Mouse (Mus musculus) heart, embryonic 11.5 days (tissue): ENCODE data around the gene Cacul1. TPM values are rescaled to one million over a fixed set of nuclear protein-coding genes. Genes with fewer than 3 reads are reported as not detected.
A peak's percentile ranks its signal among the peaks of the same experiment; 100 is the strongest.

Source experiments
- ATAC-seq: fragments of 200-750 bp; cut with Nextera tagmentation; replicated peaks from 2 replicates; pipeline ENCODE4 v1.8.0; 2017; ENCODE audit warnings: moderate library complexity; ENCODE audit not compliant: insufficient number of reproducible peaks, low FRiP score, low TSS enrichment
- H3K27ac ChIP-seq: fragments of 300-500 bp; sonication (generic); 2 replicates; pipeline ENCODE4 v1.5.1; 2014; ENCODE audit warnings: mild to moderate bottlenecking, low read depth, low read length
- H3K27me3 ChIP-seq: fragments of 300-500 bp; sonication (generic); 2 replicates; pipeline ENCODE4 v1.6.1; 2014; ENCODE audit warnings: mild to moderate bottlenecking, low read length, mixed read lengths; ENCODE audit not compliant: control insufficient read depth, insufficient read depth
- H3K36me3 ChIP-seq: fragments of 300-500 bp; sonication (generic); 2 replicates; pipeline ENCODE4 v1.6.1; 2014; ENCODE audit warnings: mild to moderate bottlenecking, low read length, moderate library complexity, mixed read lengths; ENCODE audit not compliant: control insufficient read depth, insufficient read depth
- H3K4me1 ChIP-seq: fragments of 300-500 bp; sonication (generic); 2 replicates; pipeline ENCODE4 v1.6.1; 2014; ENCODE audit warnings: low read length; ENCODE audit not compliant: control insufficient read depth, insufficient read depth
- H3K4me2 ChIP-seq: fragments of 300-500 bp; sonication (generic); 2 replicates; pipeline ENCODE4 v1.6.1; 2014; ENCODE audit warnings: mild to moderate bottlenecking, moderate library complexity
- H3K4me3 ChIP-seq: fragments of 300-500 bp; sonication (generic); 2 replicates; pipeline ENCODE4 v1.5.1; 2014; ENCODE audit warnings: low read depth, low read length
- H3K9ac ChIP-seq: fragments of 300-500 bp; sonication (generic); 2 replicates; pipeline ENCODE4 v1.6.1; 2014; ENCODE audit warnings: mild to moderate bottlenecking, low read depth, low read length, moderate library complexity
- H3K9me3 ChIP-seq: fragments of 300-500 bp; sonication (generic); replicated peaks from 2 replicates; pipeline ENCODE4 v1.6.1; 2016; ENCODE audit warnings: low read length; ENCODE audit not compliant: control insufficient read depth
- WGBS: fragments of 180-500 bp; shearing (Covaris S2); extraction: QIAGEN DNeasy Blood & Tissue Kit; methylation state at CpG from one replicate; pipeline ENCODE4 v1.1.7; 2014; ENCODE audit not compliant: insufficient replicate concordance; 5-methylcytosine and 5-hydroxymethylcytosine counted together
- polyA plus RNA-seq: library from polyadenylated mRNA; unstranded; fragments of >200 nt; fragmentation: Nextera tagmentation; extraction: Ambion mirVana; gene quantifications from 2 replicates; pipeline ENCODE4 v1.2.1, GENCODE M21; 2014

Gene Cacul1
- polyA plus RNA-seq, 1 experiment from 2014 or later = 22.5 TPM

DNA sequence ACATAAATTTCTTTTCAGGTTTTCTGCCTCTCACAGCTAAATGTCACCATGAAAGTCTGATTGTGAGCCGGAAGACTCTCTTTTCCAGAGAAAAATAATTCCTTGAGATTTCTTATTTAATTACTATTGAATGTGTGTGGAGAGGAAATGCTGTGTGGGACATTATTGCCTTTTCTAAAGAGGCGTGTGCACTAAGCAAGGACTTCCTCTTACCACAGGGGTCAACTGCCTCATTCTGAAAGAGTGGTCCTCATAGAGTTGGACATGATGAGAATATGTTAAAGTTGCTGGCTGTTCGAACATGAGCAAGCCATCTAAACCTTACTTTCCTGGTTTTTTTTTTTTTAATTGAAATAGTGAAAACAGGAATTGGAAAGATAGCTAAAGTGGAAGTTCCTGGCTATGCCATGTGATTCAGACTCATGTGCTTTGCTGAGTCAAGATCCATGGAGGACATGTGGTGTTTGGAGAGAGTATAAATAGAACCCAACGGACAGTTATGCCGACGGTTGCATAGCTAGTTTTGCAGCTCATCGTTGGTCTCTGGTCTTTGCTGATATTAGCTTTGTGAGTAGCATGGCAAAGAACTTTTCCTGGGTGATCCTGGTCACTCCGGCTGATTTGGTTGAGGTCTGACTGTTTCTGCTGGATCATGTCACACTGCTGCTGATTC is 17.3 kb upstream of the Cacul1 start:
- no peaks in the 10 kb centered on the region for H3K4me1 ChIP-seq
- ATAC-seq = no peak
- no peaks in the 10 kb centered on the region for H3K9me3 ChIP-seq
- no peaks in the 10 kb centered on the region for H3K36me3 ChIP-seq
- H3K4me2 ChIP-seq = no peak overlapping the region
- H3K27ac ChIP-seq = no peak overlapping the region
- no peaks in the 10 kb centered on the region for H3K27me3 ChIP-seq
- no peak overlapping the region for H3K9ac ChIP-seq
- WGBS = 78% methylated on average over 8 of the region's 8 CpGs
- no peak overlapping the region for H3K4me3 ChIP-seq

- Histone ChIP-seq H3K36me3 (no peaks in the 10 kb centered on the region), H3K4me3 (no peak overlapping the region), H3K4me2 (no peak overlapping the region), H3K27ac (no peak overlapping the region), H3K9me3 (no peaks in the 10 kb centered on the region), H3K4me1 (no peaks in the 10 kb centered on the region), H3K27me3 (no peaks in the 10 kb centered on the region), H3K9ac (no peak overlapping the region)
- ATAC-seq = no peak
- WGBS = 79% methylated on average over 2 of the region's 2 CpGs
Measured at GRCm38 (mm10) chr19:60589646-60590045, 8.8 kb upstream of the Cacul1 start.

GRCm38 (mm10) chr19:60586652-60587051 is 5.8 kb upstream of the Cacul1 start:
- H3K27ac ChIP-seq = no peak overlapping the region

GRCm38 (mm10) chr19:60583201-60583600 is 2.4 kb upstream of the Cacul1 start:
- H3K27me3 ChIP-seq = no peaks in the 10 kb centered on the region
- H3K4me1 ChIP-seq = peaks cover 6% of the 10 kb centered on the region; the same call in 1 of the 2 replicates
- WGBS = 97% methylated on average over 2 of the region's 2 CpGs
- no peak overlapping the region for H3K4me2 ChIP-seq
- ATAC-seq = no peak
- H3K4me3 ChIP-seq = no peak overlapping the region
- no peaks in the 10 kb centered on the region for H3K9me3 ChIP-seq
- no peaks in the 10 kb centered on the region for H3K36me3 ChIP-seq
- no peak overlapping the region for H3K27ac ChIP-seq
- no peak overlapping the region for H3K9ac ChIP-seq

More at GRCm38 (mm10) chr19:60586652-60587051, 5.8 kb upstream of the Cacul1 start:
- Histone ChIP-seq H3K36me3 (no peaks in the 10 kb centered on the region), H3K4me2 (no peak overlapping the region), H3K9me3 (no peaks in the 10 kb centered on the region), H3K9ac (no peak overlapping the region), H3K27me3 (no peaks in the 10 kb centered on the region), H3K4me1 (no peaks in the 10 kb centered on the region), H3K4me3 (no peak overlapping the region)
- WGBS = 59% methylated on average over 5 of the region's 5 CpGs
- no peak for ATAC-seq

GRCm38 (mm10) chr19:60581377-60582290 is 809 bp upstream of the Cacul1 start:
- Histone ChIP-seq H3K4me2 (peak overlapping the region; percentile 65), H3K27ac (peak overlapping the region; percentile 54), H3K4me3 (peak overlapping the region; percentile 99), H3K4me1 (peaks cover 6% of the 10 kb centered on the region; the same call in 1 of the 2 replicates), H3K9ac (peak overlapping the region; percentile 63; the same call in 1 of the 2 replicates), H3K9me3 (no peaks in the 10 kb centered on the region), H3K27me3 (no peaks in the 10 kb centered on the region), H3K36me3 (no peaks in the 10 kb centered on the region)
- ATAC-seq = peak; percentile 26
- WGBS = 43% methylated on average over 4 of the region's 4 CpGs

DNA sequence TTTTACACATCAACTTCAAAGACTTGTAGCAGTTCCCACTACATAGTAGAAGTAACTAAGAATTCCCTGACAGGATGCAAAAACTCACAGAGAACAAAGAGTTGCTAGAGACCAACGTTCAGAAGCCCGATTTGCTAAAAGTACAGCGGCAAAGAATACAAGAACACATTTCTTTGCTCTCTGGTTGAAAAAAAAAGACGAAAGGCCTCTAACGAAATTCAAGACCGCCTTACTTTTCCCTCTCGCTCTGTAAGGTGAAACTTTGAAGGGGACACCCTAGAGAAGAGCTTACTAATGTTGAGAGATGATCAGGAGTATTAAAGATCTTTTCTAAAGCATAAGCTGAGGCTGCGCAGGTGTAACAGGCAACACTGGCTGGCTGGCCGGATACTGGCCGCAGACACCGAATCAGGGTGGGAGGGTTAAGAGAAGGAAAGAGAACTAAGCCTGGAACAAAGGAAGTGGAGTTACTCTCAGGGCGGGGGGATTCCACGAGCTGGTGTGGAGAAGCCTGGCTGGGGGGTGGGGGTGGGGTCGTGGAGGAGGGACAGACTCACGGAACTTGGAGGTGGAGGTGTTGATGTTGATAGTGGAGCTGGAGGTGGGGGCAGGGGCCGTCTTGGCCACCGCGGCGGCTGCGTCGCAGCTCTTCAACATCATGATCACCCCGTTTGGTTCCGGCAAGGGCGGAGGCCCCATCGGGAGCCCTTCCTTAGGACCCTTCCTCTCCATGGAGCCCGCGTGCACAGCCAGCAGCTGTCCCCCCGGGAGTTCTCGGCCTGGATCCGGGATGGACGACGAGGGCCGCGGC is 849 bp downstream of the Cacul1 start:
- H3K4me2 ChIP-seq = peak overlapping the region; percentile 91
- peak overlapping the region; percentile 91 for H3K27ac ChIP-seq
- peak overlapping the region; percentile 76 for H3K9ac ChIP-seq
- ATAC-seq = peak; percentile 37
- H3K27me3 ChIP-seq = no peaks in the 10 kb centered on the region
- H3K9me3 ChIP-seq = no peaks in the 10 kb centered on the region
- peaks cover 6% of the 10 kb centered on the region; the same call in 1 of the 2 replicates for H3K4me1 ChIP-seq
- WGBS = under 1% methylated on average over 33 of the region's 34 CpGs
- H3K36me3 ChIP-seq = no peaks in the 10 kb centered on the region
- H3K4me3 ChIP-seq = peak overlapping the region; percentile 99

- H3K27me3 ChIP-seq = no peaks in the 10 kb centered on the region
- H3K9ac ChIP-seq = no peak overlapping the region
- H3K4me3 ChIP-seq = no peak overlapping the region
- peaks cover 6% of the 10 kb centered on the region; the same call in 1 of the 2 replicates for H3K4me1 ChIP-seq
- ATAC-seq = no peak
- H3K9me3 ChIP-seq = no peaks in the 10 kb centered on the region
- no peaks in the 10 kb centered on the region; the same call in 1 of the 2 replicates for H3K36me3 ChIP-seq
- H3K4me2 ChIP-seq = no peak overlapping the region
- 84% methylated on average over 1 of the region's 1 CpGs for WGBS
- no peak overlapping the region for H3K27ac ChIP-seq
Measured at GRCm38 (mm10) chr19:60576741-60577140, 4.1 kb downstream of the Cacul1 start.

GRCm38 (mm10) chr19:60560497-60560896 is 20.3 kb downstream of the Cacul1 start:
- no peaks in the 10 kb centered on the region; the same call in 1 of the 2 replicates for H3K36me3 ChIP-seq
- no peak overlapping the region for H3K9ac ChIP-seq
- no peak overlapping the region for H3K4me2 ChIP-seq
- no peaks in the 10 kb centered on the region for H3K4me1 ChIP-seq
- no peak overlapping the region for H3K4me3 ChIP-seq
- ATAC-seq = no peak
- no peaks in the 10 kb centered on the region for H3K9me3 ChIP-seq
- no peaks in the 10 kb centered on the region for H3K27me3 ChIP-seq
- H3K27ac ChIP-seq = no peak overlapping the region
